Comparison of ENCODE assay signal across 8 mouse cellular contexts in genomic region chr11:20631026-20631940, GRCm38 (mm10).
DNase-seq lines count a peak whose midpoint lies in the region; ATAC-seq and TF ChIP-seq lines count a peak whose summit lies in the region.

No protein-coding gene starts in this region.

- H3K4me2 ChIP-seq in forebrain, embryonic 16.5 days (ENCODE audit: low read length): peak overlapping the region; percentile 93

- peaks cover 23% of the 10 kb centered on the region for H3K4me1 ChIP-seq in forebrain, embryonic 16.5 days (replicated peaks; ENCODE audit: control insufficient read depth, insufficient read depth, low read length)
- H3K4me1 ChIP-seq in lung, adult 2 months (ENCODE audit: control insufficient read depth, insufficient read depth, low read length): peaks cover 10% of the 10 kb centered on the region; the same call in 1 of the 2 replicates
- peaks cover 15% of the 10 kb centered on the region for H3K4me1 ChIP-seq in olfactory bulb, adult 2 months (ENCODE audit: control insufficient read depth, insufficient read depth, low read length)

- TF ChIP-seq POLR2A in lung, adult 2 months (IDR thresholded peaks at IDR 0.05; ENCODE audit: borderline replicate concordance, extremely low read depth, low read depth, low read length): peak; percentile 70; the same call in 1 of the 2 replicates
- no peak for TF ChIP-seq POLR2A in olfactory bulb, adult 2 months (IDR thresholded peaks at IDR 0.05; ENCODE audit: insufficient read depth, low read depth, low read length)

- H3K4me3 ChIP-seq in forebrain, embryonic 16.5 days (replicated peaks; ENCODE audit: low read length): peak overlapping the region; percentile 98
- peak overlapping the region; percentile 90 for H3K4me3 ChIP-seq in lung, adult 2 months (replicated peaks; ENCODE audit: extremely low read depth, low read depth, low read length)
- peak overlapping the region; percentile 84 for H3K4me3 ChIP-seq in olfactory bulb, adult 2 months (ENCODE audit: insufficient read depth, low read depth, low read length)

- intact Hi-C loops in heart, postnatal 36 days (cut with DNase I): loop anchor here (1.0 to 10.0 kb wide), 4 partner anchors 39 to 516 kb away; partner anchors contain the start of genes Actr2, Cep68 and Sertad2

- ATAC-seq in forebrain, embryonic 16.5 days: peak; percentile 93

- H3K27me3 ChIP-seq in forebrain, embryonic 16.5 days (replicated peaks; ENCODE audit: control insufficient read depth, insufficient read depth, low read length): no peaks in the 10 kb centered on the region

- 3% methylated on average over 35 of the region's 36 CpGs for WGBS in forebrain, embryonic 16.5 days
- 2% methylated on average over 36 of the region's 36 CpGs for WGBS in lung, adult 2 months
- 5% methylated on average over 36 of the region's 36 CpGs for WGBS in olfactory bulb, adult 2 months

- H3K27ac ChIP-seq in forebrain, embryonic 16.5 days (ENCODE audit: low read length): 0 out of 2 replicates have a peak overlapping the region, but pooled peaks have one; percentile 17
- H3K27ac ChIP-seq in olfactory bulb, adult 2 months (ENCODE audit: insufficient read depth, low read depth, low read length): peak overlapping the region; percentile 56

- no peak for TF ChIP-seq CTCF in lung, adult 2 months (IDR thresholded peaks at IDR 0.05; ENCODE audit: insufficient read depth, low read length)
- TF ChIP-seq CTCF in olfactory bulb, adult 2 months (IDR thresholded peaks at IDR 0.05; ENCODE audit: insufficient read depth, low read depth, low read length): no peak

- no peaks in the 10 kb centered on the region for H3K9me3 ChIP-seq in forebrain, embryonic 16.5 days (ENCODE audit: control insufficient read depth, low read length)

- H3K36me3 ChIP-seq in forebrain, embryonic 16.5 days (ENCODE audit: control insufficient read depth, insufficient read depth): no peaks in the 10 kb centered on the region

- H3K9ac ChIP-seq in forebrain, embryonic 16.5 days (replicated peaks; ENCODE audit: low read depth, low read length): peak overlapping the region; percentile 94

- DNase-seq in MN1 (ENCODE audit: low spot score): peak; percentile 98
- peak; percentile 97 for DNase-seq in cerebellum, adult 18-20 months
- DNase-seq in heart, postnatal 36 days: peak; percentile 96 to 97
- DNase-seq in layer of hippocampus, adult 18-20 months (ENCODE audit: low spot score in 2 of 2): peak; percentile 92 to 97
- DNase-seq in lung, adult 2 months: peak; percentile 96
- peak; percentile 96 for DNase-seq in thymus, postnatal 0 days (ENCODE audit: low spot score)

Comparison
In these comparisons a context has a peak if more than half of its experiments do, and no peak if none do; other contexts are left out.
1. Peak in every context shown above with its lines: DNase-seq, ATAC-seq, H3K4me3 ChIP-seq and H3K27ac ChIP-seq.